Comparison of ENCODE assay signal across 29 mouse cellular contexts in genomic region chr19:43968436-43969026, GRCm38 (mm10). TPM values are rescaled to one million over a fixed set of nuclear protein-coding genes. Genes with fewer than 3 reads are reported as not detected.
DNase-seq lines count a peak whose midpoint lies in the region; ATAC-seq and TF ChIP-seq lines count a peak whose summit lies in the region.
"Had no signal": no experiment of that assay in that cellular context is flagged by ENCODE, and none has a peak within 500 bp of the region (broad histone marks: within the 10 kb centered on the region; RNA-seq: fewer than 3 reads in every experiment).

No protein-coding gene starts in this region.

- WGBS in hindbrain, embryonic 10.5 days = 36% methylated on average over 10 of the region's 11 CpGs
- 33% methylated on average over 5 of the region's 11 CpGs for WGBS in hindbrain, embryonic 12.5 days
- WGBS in kidney, embryonic 15.5 days = 36% methylated on average over 8 of the region's 11 CpGs
- 25% methylated on average over 10 of the region's 11 CpGs for WGBS in kidney, adult 2 months

- no peak overlapping the region for H3K9ac ChIP-seq in hindbrain, embryonic 12.5 days
- H3K9ac ChIP-seq in kidney, embryonic 15.5 days = no peak overlapping the region
- H3K9ac ChIP-seq: embryonic facial prominence, embryonic 12.5 days; embryonic facial prominence, embryonic 15.5 days; forebrain, embryonic 13.5 days; heart, embryonic 13.5 days; hindbrain, embryonic 14.5 days had no signal

- 0 out of 2 replicates have a peak overlapping the region, but pooled peaks have one; percentile 6 for H3K27ac ChIP-seq in hindbrain, embryonic 10.5 days
- H3K27ac ChIP-seq in hindbrain, embryonic 12.5 days = no peak overlapping the region
- H3K27ac ChIP-seq in kidney, embryonic 15.5 days = 0 out of 2 replicates have a peak overlapping the region, but pooled peaks have one; percentile 2
- no peak overlapping the region for H3K27ac ChIP-seq in kidney, adult 2 months (ENCODE audit: insufficient read depth, low read depth, low read length)
- H3K27ac ChIP-seq: embryonic facial prominence, embryonic 12.5 days; embryonic facial prominence, embryonic 15.5 days; forebrain, embryonic 13.5 days; heart, adult 2 months; heart, embryonic 10.5 days; heart, embryonic 13.5 days; hindbrain, embryonic 14.5 days had no signal

- no peak for DNase-seq in hindbrain, embryonic 10.5 days (ENCODE audit: low spot score)
- no peak for DNase-seq in kidney, adult 2 months
- peak; percentile 31 to 54 for DNase-seq in kidney, postnatal 4 days
- no peak for DNase-seq in kidney, adult 18-20 months
- DNase-seq in retina, embryonic 14.5 days (ENCODE audit: low spot score) = peak; percentile 16
- no peak for DNase-seq in retina, postnatal 1 day
- DNase-seq: adrenal gland, postnatal 10 days; adrenal gland, postnatal 36 days; B cell, adult 2 months; cerebellum, adult 18-20 months; cerebellum, adult 9-10 months; cerebellum, postnatal 14 days; gastrocnemius, postnatal 10 days; gastrocnemius, postnatal 36 days; heart, adult 2 months; heart, postnatal 14 days; heart, postnatal 4 days had no signal

- no peak overlapping the region for H3K4me3 ChIP-seq in hindbrain, embryonic 10.5 days
- no peak overlapping the region for H3K4me3 ChIP-seq in hindbrain, embryonic 12.5 days
- H3K4me3 ChIP-seq in kidney, embryonic 15.5 days (replicated peaks) = no peak overlapping the region
- H3K4me3 ChIP-seq in kidney, adult 2 months (ENCODE audit: insufficient read depth, low read depth, low read length) = no peak overlapping the region
- H3K4me3 ChIP-seq: embryonic facial prominence, embryonic 12.5 days; embryonic facial prominence, embryonic 15.5 days; forebrain, embryonic 13.5 days; heart, adult 2 months; heart, embryonic 10.5 days; heart, embryonic 13.5 days had no signal

- no peaks in the 10 kb centered on the region for H3K9me3 ChIP-seq in hindbrain, embryonic 10.5 days
- H3K9me3 ChIP-seq in hindbrain, embryonic 12.5 days (replicated peaks) = no peaks in the 10 kb centered on the region
- no peaks in the 10 kb centered on the region for H3K9me3 ChIP-seq in kidney, embryonic 15.5 days (replicated peaks)
- H3K9me3 ChIP-seq: embryonic facial prominence, embryonic 12.5 days; embryonic facial prominence, embryonic 15.5 days; forebrain, embryonic 13.5 days; G1E; heart, embryonic 10.5 days; heart, embryonic 13.5 days had no signal

- H3K4me1 ChIP-seq in hindbrain, embryonic 10.5 days (replicated peaks) = peaks cover 14% of the 10 kb centered on the region
- H3K4me1 ChIP-seq in hindbrain, embryonic 12.5 days = peaks cover 3% of the 10 kb centered on the region; the same call in 1 of the 2 replicates
- peaks cover 14% of the 10 kb centered on the region; the same call in 1 of the 2 replicates for H3K4me1 ChIP-seq in kidney, embryonic 15.5 days
- no peaks in the 10 kb centered on the region; the same call in 1 of the 2 replicates for H3K4me1 ChIP-seq in kidney, adult 2 months (ENCODE audit: control insufficient read depth, insufficient read depth, low read length)
- H3K4me1 ChIP-seq: embryonic facial prominence, embryonic 15.5 days; forebrain, embryonic 13.5 days; heart, embryonic 10.5 days; heart, embryonic 13.5 days had no signal

- TF ChIP-seq CTCF in kidney, adult 2 months (conservative IDR thresholded peaks at IDR 0.05; ENCODE audit: insufficient read depth, insufficient read length, low read depth, low read length) = no peak

- H3K4me2 ChIP-seq in hindbrain, embryonic 12.5 days (replicated peaks) = no peak overlapping the region
- H3K4me2 ChIP-seq in kidney, embryonic 15.5 days = no peak overlapping the region
- H3K4me2 ChIP-seq: embryonic facial prominence, embryonic 12.5 days; embryonic facial prominence, embryonic 15.5 days; forebrain, embryonic 13.5 days; heart, embryonic 13.5 days; hindbrain, embryonic 14.5 days had no signal

- H3K27me3 ChIP-seq in hindbrain, embryonic 10.5 days (ENCODE audit: insufficient read depth, poor library complexity, severe bottlenecking) = 0 out of 2 replicates have a peak, but pooled peaks cover 4% of the 10 kb centered on the region
- no peaks in the 10 kb centered on the region for H3K27me3 ChIP-seq in hindbrain, embryonic 12.5 days
- no peaks in the 10 kb centered on the region for H3K27me3 ChIP-seq in kidney, embryonic 15.5 days
- H3K27me3 ChIP-seq in kidney, adult 2 months (replicated peaks; ENCODE audit: control insufficient read depth, insufficient read depth, low read length) = no peaks in the 10 kb centered on the region
- H3K27me3 ChIP-seq: CH12.LX; embryonic facial prominence, embryonic 12.5 days; embryonic facial prominence, embryonic 15.5 days; forebrain, embryonic 13.5 days had no signal

- no peak for TF ChIP-seq POLR2A in kidney, adult 2 months (IDR thresholded peaks at IDR 0.05; ENCODE audit: low read depth, low read length)

- ATAC-seq in hindbrain, embryonic 12.5 days (ENCODE audit: low FRiP score) = no peak
- ATAC-seq in kidney, embryonic 15.5 days (replicated peaks; ENCODE audit: low FRiP score) = peak; percentile 88
- ATAC-seq: forebrain, embryonic 13.5 days; forebrain, embryonic 16.5 days; Patski had no signal

- no peaks in the 10 kb centered on the region for H3K36me3 ChIP-seq in hindbrain, embryonic 10.5 days
- no peaks in the 10 kb centered on the region for H3K36me3 ChIP-seq in hindbrain, embryonic 12.5 days
- H3K36me3 ChIP-seq in kidney, embryonic 15.5 days = no peaks in the 10 kb centered on the region
- H3K36me3 ChIP-seq in kidney, adult 2 months (ENCODE audit: control insufficient read depth, insufficient read depth, low read length) = no peaks in the 10 kb centered on the region
- H3K36me3 ChIP-seq: embryonic facial prominence, embryonic 12.5 days; embryonic facial prominence, embryonic 15.5 days; G1E; heart, embryonic 10.5 days; heart, embryonic 13.5 days had no signal

RNA-seq across cellular contexts. Expression of gene Cpn1, which starts 17.8 kb away (rescaled TPM):
- 0.16 and 0.86 TPM in 2 replicates for polyA plus RNA-seq in hindbrain, embryonic 10.5 days (2016; fragmentation: Nextera tagmentation; extraction: Ambion mirVana)
- polyA plus RNA-seq in hindbrain, embryonic 12.5 days (2016; fragmentation: Nextera tagmentation; extraction: Ambion mirVana) = 0.20 and 0.26 TPM in 2 replicates
- 51.0 and 53.5 TPM in 2 replicates for polyA plus RNA-seq in kidney, embryonic 15.5 days (2015; fragmentation: Nextera tagmentation; extraction: Ambion mirVana)
- 100 and 103 TPM in 2 replicates for polyA plus RNA-seq in kidney, adult 2 months (2012; rRNA removed)
- polyA plus RNA-seq: embryonic facial prominence, embryonic 12.5 days; G1E had no signal

RNA-seq across cellular contexts. Expression of gene Dnmbp, which starts 28.5 kb away (rescaled TPM):
- polyA plus RNA-seq in hindbrain, embryonic 10.5 days (2016; fragmentation: Nextera tagmentation; extraction: Ambion mirVana) = 16.2 and 16.4 TPM in 2 replicates
- polyA plus RNA-seq in hindbrain, embryonic 12.5 days (2016; fragmentation: Nextera tagmentation; extraction: Ambion mirVana) = 14.5 and 16.9 TPM in 2 replicates
- polyA plus RNA-seq in kidney, embryonic 15.5 days (2015; fragmentation: Nextera tagmentation; extraction: Ambion mirVana) = 23.7 and 24.4 TPM in 2 replicates
- polyA plus RNA-seq in kidney, adult 2 months (2012; rRNA removed) = 13.9 and 15.5 TPM in 2 replicates

Comparison
In these comparisons a context has a peak if more than half of its experiments do, and no peak if none do; other contexts are left out.
1. DNase-seq: peak in kidney, postnatal 4 days (2 of 2) and retina, embryonic 14.5 days (single experiment); none in hindbrain, embryonic 10.5 days (single experiment), kidney, adult 2 months (single experiment), kidney, adult 18-20 months (single experiment) and retina, postnatal 1 day (single experiment).
2. H3K27ac ChIP-seq: peak in hindbrain, embryonic 10.5 days (single experiment) and kidney, embryonic 15.5 days (single experiment); none in hindbrain, embryonic 12.5 days (single experiment) and kidney, adult 2 months (single experiment).
3. RNA of gene Cpn1, which starts 17.8 kb away (polyA plus RNA-seq): 100 to 103 TPM in kidney, adult 2 months and 51.0 to 53.5 TPM in kidney, embryonic 15.5 days; 0.16 to 0.86 TPM in hindbrain, embryonic 10.5 days and 0.20 to 0.26 TPM in hindbrain, embryonic 12.5 days; every median in the first group is over 10 times any median in the second.